Mouse (Mus musculus) c-Kit-negative CD71-positive TER-119-positive erythroid progenitor cells, embryonic 14.5 days (primary cell): ENCODE measurements at regions not wholly inside any gene's neighbourhood (a gene's known extent, or its start where the extent isn't known, plus 50 kb on each side); places are given as distances from the start of the nearest gene placed in this dataset.
"Not testable (repeated sequence)": the region's sequence is repeated elsewhere in the genome, so short reads cannot be mapped to it uniquely, and the experiment has no call there.

Experiments used
- DNase-seq: peaks from one replicate; pipeline ENCODE4 v3.0.0-alpha.2; 2013; ENCODE audit warnings: low read depth, low spot score

- no peak for DNase-seq
Measured at GRCm38 (mm10) chr5:148657936-148658640, 105.5 kb upstream of the Ubl3 start.

- DNase-seq, result no peak
Measured at GRCm38 (mm10) chr5:148652525-148653243, 100.1 kb upstream of the Ubl3 start.

GRCm38 (mm10) chr5:148651736-148652135 is 99.1 kb upstream of the Ubl3 start:
- DNase-seq, result no peak

- not testable (repeated sequence) for DNase-seq
Measured at GRCm38 (mm10) chr5:148649573-148649972, 97.0 kb upstream of the Ubl3 start.

- DNase-seq, result no peak
Measured at GRCm38 (mm10) chr5:148649123-148649522, 96.5 kb upstream of the Ubl3 start.

GRCm38 (mm10) chr5:148647644-148648043 is 95.1 kb upstream of the Ubl3 start:
- DNase-seq, result no peak

GRCm38 (mm10) chr5:148645772-148646171 is 93.2 kb upstream of the Ubl3 start:
- DNase-seq, result no peak

- DNase-seq, result no peak
Measured at GRCm38 (mm10) chr5:148645191-148645681, 92.6 kb upstream of the Ubl3 start.

- no peak for DNase-seq
Measured at GRCm38 (mm10) chr5:148644345-148644744, 91.8 kb upstream of the Ubl3 start.

- DNase-seq, result no peak
Measured at GRCm38 (mm10) chr5:148641652-148642395, 89.2 kb upstream of the Ubl3 start.

- no peak for DNase-seq
Measured at GRCm38 (mm10) chr5:148640523-148640922, 87.9 kb upstream of the Ubl3 start.

GRCm38 (mm10) chr5:148634919-148635356 is 82.3 kb upstream of the Ubl3 start:
- no peak for DNase-seq

- no peak for DNase-seq
Measured at GRCm38 (mm10) chr5:148633999-148634398, 81.4 kb upstream of the Ubl3 start.

GRCm38 (mm10) chr5:148633331-148633730 is 80.7 kb upstream of the Ubl3 start:
- DNase-seq, result no peak

GRCm38 (mm10) chr5:148632516-148633170 is 80.1 kb upstream of the Ubl3 start:
- DNase-seq, result no peak

GRCm38 (mm10) chr5:148631566-148631965 is 79.0 kb upstream of the Ubl3 start:
- no peak for DNase-seq

- DNase-seq, result no peak
Measured at GRCm38 (mm10) chr5:148626014-148626413, 73.4 kb upstream of the Ubl3 start.

- no peak for DNase-seq
Measured at GRCm38 (mm10) chr5:148624649-148625405, 72.2 kb upstream of the Ubl3 start.

GRCm38 (mm10) chr5:148620895-148621786 is 68.6 kb upstream of the Ubl3 start:
- no peak for DNase-seq

GRCm38 (mm10) chr5:148619917-148620316 is 67.3 kb upstream of the Ubl3 start:
- DNase-seq, result no peak
